Mouse (Mus musculus) erythroblast, embryonic 14.5 days (primary cell): ENCODE measurements around the gene Eif2ak2. TPM values are rescaled to one million over a fixed set of nuclear protein-coding genes. Genes with fewer than 3 reads are reported as not detected.

Experiments
- H3K27me3 ChIP-seq: 2 replicates; pipeline ENCODE4 v1.6.1; 2012; ENCODE audit warnings: inconsistent platforms; ENCODE audit not compliant: control insufficient read depth
- H3K36me3 ChIP-seq: 2 replicates; pipeline ENCODE4 v1.6.1; 2012; ENCODE audit warnings: mild to moderate bottlenecking, inconsistent platforms; ENCODE audit not compliant: control insufficient read depth
- H3K4me1 ChIP-seq: 2 replicates; pipeline ENCODE4 v1.6.1; 2012; ENCODE audit warnings: inconsistent platforms; ENCODE audit not compliant: control insufficient read depth
- H3K4me3 ChIP-seq: replicated peaks from 2 replicates; pipeline ENCODE3; 2012; ENCODE audit warnings: moderate library complexity, mild to moderate bottlenecking, inconsistent platforms
- H3K9me3 ChIP-seq: 2 replicates; pipeline ENCODE4 v1.6.1; 2012; ENCODE audit warnings: low read length, inconsistent platforms, mixed read lengths; ENCODE audit not compliant: control insufficient read depth
- GATA1 ChIP-seq: IDR thresholded peaks from 2 replicates; pipeline ENCODE4 v1.6.1; 2012; ENCODE audit warnings: low read length, inconsistent platforms, mixed read lengths
- TAL1 ChIP-seq: IDR thresholded peaks from 3 replicates; pipeline ENCODE4 v1.6.1; 2012; ENCODE audit warnings: low read length, inconsistent platforms, mixed read lengths
- polyA plus RNA-seq: library from polyadenylated mRNA; stranded (reverse); fragments of >175 nt; gene quantifications from 2 replicates; pipeline ENCODE4 v1.2.3, GENCODE M21; 2012

Gene Eif2ak2
- polyA plus RNA-seq, 1 experiment, result 0.49 TPM

DNA sequence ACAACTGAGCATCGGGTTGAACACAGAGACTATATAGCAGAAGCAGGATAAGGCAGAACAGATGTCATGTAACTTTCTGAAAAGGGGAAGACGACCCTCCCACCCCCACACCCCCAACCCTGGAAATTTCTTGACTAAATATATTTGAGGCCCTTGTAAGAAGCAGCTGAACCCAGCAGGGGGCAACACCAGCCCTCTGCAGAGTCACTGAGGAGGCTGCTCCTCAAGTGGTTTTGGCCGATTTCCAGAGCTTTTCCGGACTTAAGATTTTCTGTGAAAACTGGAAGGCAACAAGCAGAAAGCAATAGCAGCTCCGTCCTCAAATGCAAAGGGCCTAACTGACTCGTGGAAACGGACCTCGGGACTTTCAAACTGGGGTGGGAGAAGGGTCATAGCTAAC is 13.0 kb upstream of the Eif2ak2 start:
- no peak for TF ChIP-seq TAL1
- TF ChIP-seq GATA1, result no peak
- Histone ChIP-seq H3K4me3 (no peak overlapping the region), H3K4me1 (no peaks in the 10 kb centered on the region), H3K27me3 (no peaks in the 10 kb centered on the region), H3K9me3 (no peaks in the 10 kb centered on the region), H3K36me3 (no peaks in the 10 kb centered on the region)

GRCm38 (mm10) chr17:78894991-78895390 is 12.6 kb upstream of the Eif2ak2 start:
- H3K27me3 ChIP-seq, result no peaks in the 10 kb centered on the region
- H3K36me3 ChIP-seq, result no peaks in the 10 kb centered on the region
- no peaks in the 10 kb centered on the region for H3K9me3 ChIP-seq
- no peak overlapping the region for H3K4me3 ChIP-seq
- TF ChIP-seq TAL1, result no peak
- no peak for TF ChIP-seq GATA1
- H3K4me1 ChIP-seq, result no peaks in the 10 kb centered on the region

- Histone ChIP-seq H3K36me3 (no peaks in the 10 kb centered on the region), H3K9me3 (no peaks in the 10 kb centered on the region), H3K4me3 (no peak overlapping the region), H3K4me1 (no peaks in the 10 kb centered on the region), H3K27me3 (no peaks in the 10 kb centered on the region)
- TF ChIP-seq TAL1 (no peak), GATA1 (no peak)
These were observed 8.6 kb upstream of the Eif2ak2 start for GRCm38 (mm10) chr17:78891020-78891419.

DNA sequence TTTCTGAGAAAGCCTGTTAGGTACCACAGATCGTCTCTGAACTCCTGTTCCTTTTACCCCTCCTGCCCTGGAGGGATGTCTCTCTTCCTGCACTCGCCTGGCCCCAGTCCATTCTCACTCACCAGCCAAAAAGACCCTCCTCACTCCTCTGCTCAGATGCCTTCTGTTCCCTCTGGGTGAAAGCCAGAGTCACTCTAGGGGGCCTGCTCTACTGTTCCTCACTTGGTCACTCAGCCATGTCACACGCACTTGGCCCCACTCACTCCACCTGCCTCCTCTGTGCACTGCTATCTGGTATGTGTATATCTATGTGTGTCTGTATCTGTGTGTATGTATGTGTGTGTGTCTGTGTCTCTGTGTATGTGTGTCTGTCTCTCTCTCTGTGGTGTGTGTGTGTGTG is 6.8 kb upstream of the Eif2ak2 start:
- TF ChIP-seq GATA1 (no peak), TAL1 (no peak)
- no peaks in the 10 kb centered on the region for H3K36me3 ChIP-seq
- H3K4me1 ChIP-seq, result no peaks in the 10 kb centered on the region; the same call in 1 of the 2 replicates
- H3K27me3 ChIP-seq, result no peaks in the 10 kb centered on the region
- no peak overlapping the region for H3K4me3 ChIP-seq
- peaks cover 3% of the 10 kb centered on the region for H3K9me3 ChIP-seq

DNA sequence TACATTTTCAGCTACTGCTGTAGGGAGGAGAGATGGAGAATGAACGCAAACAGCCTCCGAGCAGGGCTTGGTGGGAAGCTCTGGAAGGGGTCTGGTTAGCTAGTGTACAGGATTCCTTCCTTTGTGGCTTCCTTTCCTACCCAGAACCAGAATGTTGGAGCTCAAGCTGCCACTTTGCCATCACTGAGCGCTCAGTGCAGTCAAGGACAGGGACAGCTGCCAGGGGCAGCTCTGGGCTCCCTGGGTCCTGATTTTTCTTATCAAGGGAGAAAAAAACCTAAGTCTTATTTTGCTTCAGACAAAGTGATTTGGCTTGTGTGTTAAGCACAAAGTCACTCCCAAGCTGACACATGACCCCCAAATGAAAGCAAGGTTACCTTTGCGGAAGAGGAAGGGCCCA is 6.2 kb upstream of the Eif2ak2 start:
- Histone ChIP-seq H3K4me1 (no peaks in the 10 kb centered on the region; the same call in 1 of the 2 replicates), H3K27me3 (no peaks in the 10 kb centered on the region), H3K4me3 (no peak overlapping the region), H3K9me3 (peaks cover 3% of the 10 kb centered on the region), H3K36me3 (no peaks in the 10 kb centered on the region)
- no peak for TF ChIP-seq TAL1
- no peak for TF ChIP-seq GATA1

DNA sequence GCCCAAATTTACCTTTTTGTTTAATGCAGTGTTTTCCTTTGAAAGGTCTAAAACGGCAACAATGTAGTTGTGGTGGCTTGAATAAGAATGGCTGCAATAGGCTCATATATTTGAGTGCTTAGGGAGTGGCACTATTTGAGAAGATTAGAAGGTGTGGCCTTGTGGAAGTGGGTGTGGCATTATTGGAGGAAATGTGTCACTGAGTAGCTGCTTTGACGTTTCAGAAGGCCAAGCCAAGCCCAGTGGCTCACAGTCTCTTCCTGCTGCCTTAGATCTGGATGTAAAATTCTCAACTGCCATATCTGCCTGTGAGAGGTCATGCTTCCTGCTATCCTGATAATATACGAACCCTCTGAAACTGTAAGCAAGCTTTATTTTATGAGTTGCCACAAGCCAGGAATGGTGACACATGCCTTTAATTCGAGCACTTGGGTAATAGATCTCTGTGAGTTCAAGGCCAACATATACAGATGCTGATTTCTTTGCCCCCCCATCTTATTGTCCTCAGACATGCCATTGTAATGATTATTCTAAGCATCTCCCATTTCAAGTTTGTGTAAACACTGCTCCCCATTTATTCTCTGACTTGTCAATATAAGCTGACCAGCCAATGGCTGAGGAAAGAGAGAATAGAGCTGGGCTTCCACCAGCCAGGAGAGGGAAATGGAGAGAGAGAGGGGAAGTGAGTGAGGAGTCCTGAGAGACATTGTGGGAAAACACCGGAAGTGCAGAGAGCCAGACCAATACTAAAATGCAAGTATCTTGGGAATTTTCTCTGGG is 3.1 kb upstream of the Eif2ak2 start:
- no peaks in the 10 kb centered on the region for H3K27me3 ChIP-seq
- peaks cover 20% of the 10 kb centered on the region for H3K4me1 ChIP-seq
- peaks cover 2% of the 10 kb centered on the region for H3K36me3 ChIP-seq
- H3K9me3 ChIP-seq, result peaks cover 3% of the 10 kb centered on the region
- TF ChIP-seq GATA1, result no peak
- no peak for TF ChIP-seq TAL1
- no peak overlapping the region for H3K4me3 ChIP-seq

- TF ChIP-seq TAL1, result no peak
- TF ChIP-seq GATA1, result no peak
- Histone ChIP-seq H3K4me3 (no peak overlapping the region), H3K36me3 (peaks cover 10% of the 10 kb centered on the region), H3K27me3 (no peaks in the 10 kb centered on the region), H3K4me1 (peaks cover 22% of the 10 kb centered on the region), H3K9me3 (peaks cover 3% of the 10 kb centered on the region)
These were observed 918 bp upstream of the Eif2ak2 start for GRCm38 (mm10) chr17:78883291-78883690.

DNA sequence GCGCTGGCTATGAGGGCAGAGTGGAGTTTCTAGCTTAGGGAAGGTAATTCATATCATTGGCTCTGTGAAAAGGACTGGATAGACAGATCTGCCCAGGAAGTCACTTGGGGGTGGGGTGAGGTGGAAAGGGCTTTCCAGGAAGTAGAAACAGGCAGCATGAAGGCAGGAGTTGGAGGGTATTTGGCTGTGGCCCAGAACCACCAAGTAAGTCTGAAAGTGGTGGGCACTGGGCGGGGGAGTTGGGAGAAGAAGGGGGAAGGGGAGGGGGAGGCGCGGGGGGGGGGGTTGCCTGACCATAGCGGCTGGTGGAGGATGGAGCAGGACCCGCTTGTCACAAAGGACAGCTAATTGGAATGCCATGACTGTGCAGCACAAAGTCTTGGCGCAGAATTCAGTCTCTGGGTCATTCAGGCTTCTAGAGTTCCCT is 482 bp downstream of the Eif2ak2 start:
- TF ChIP-seq TAL1 (no peak), GATA1 (no peak)
- H3K4me1 ChIP-seq, result peaks cover 22% of the 10 kb centered on the region
- peaks cover 3% of the 10 kb centered on the region for H3K9me3 ChIP-seq
- no peaks in the 10 kb centered on the region for H3K27me3 ChIP-seq
- H3K4me3 ChIP-seq, result peak overlapping the region; percentile 82
- peaks cover 21% of the 10 kb centered on the region for H3K36me3 ChIP-seq

DNA sequence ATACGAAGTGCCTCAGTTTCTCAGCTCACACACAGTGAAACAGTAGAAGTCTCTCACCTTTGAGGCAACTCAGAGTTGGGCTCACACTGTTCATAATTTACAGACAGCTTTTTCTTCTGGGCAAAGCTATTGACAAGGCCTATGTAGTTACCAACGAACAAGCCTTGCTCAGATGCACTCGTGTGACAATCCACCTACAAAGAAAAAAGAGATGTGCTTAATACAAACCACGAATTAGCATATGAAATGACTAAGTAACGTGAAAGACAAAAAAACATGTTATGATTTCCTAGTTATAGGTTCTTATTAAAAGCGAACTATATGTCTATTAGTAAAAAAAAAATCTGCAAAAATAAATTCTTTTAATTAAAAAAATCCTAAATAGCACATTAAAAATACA is 8.5 kb downstream of the Eif2ak2 start:
- Histone ChIP-seq H3K27me3 (no peaks in the 10 kb centered on the region), H3K9me3 (no peaks in the 10 kb centered on the region), H3K4me1 (no peaks in the 10 kb centered on the region), H3K36me3 (peaks cover 66% of the 10 kb centered on the region), H3K4me3 (no peak overlapping the region)
- TF ChIP-seq TAL1, result no peak
- no peak for TF ChIP-seq GATA1
